Mouse (Mus musculus) embryonic fibroblast, embryonic 13.5 days (primary cell): ENCODE results near the gene Ahr.

ENCODE experiments used
- CTCF ChIP-seq: IDR thresholded peaks from 2 replicates; pipeline ENCODE4 v1.5.1; 2011; ENCODE audit warnings: mild to moderate bottlenecking, control low read depth, low read length, moderate library complexity, borderline replicate concordance; ENCODE audit not compliant: insufficient read depth
- POLR2A ChIP-seq: IDR thresholded peaks from 2 replicates; pipeline ENCODE4 v1.6.1; 2011; ENCODE audit warnings: low read depth, mild to moderate bottlenecking, control low read depth, low read length, moderate library complexity

GRCm38 (mm10) chr12:35532151-35532550, 2.7 kb downstream of the Ahr start:
- TF ChIP-seq CTCF = no peak
- TF ChIP-seq POLR2A = no peak
